Mouse (Mus musculus): ENCODE data around the gene Dnm1. TPM values are rescaled to one million over a fixed set of nuclear protein-coding genes. Genes with fewer than 3 reads are reported as not detected.

The Dnm1 gene
- polyA plus RNA-seq, 1 experiment from 2014 or later: 5.0 TPM

- Histone ChIP-seq H3K27ac (ENCODE audit: low read length) (no peak overlapping the region), H3K4me3 (ENCODE audit: low read depth, low read length) (no peak overlapping the region), H3K9me3 (ENCODE audit: low read length) (no peaks in the 10 kb centered on the region), H3K36me3 (ENCODE audit: insufficient read depth, low read length) (no peaks in the 10 kb centered on the region), H3K4me1 (ENCODE audit: insufficient read depth, low read depth, low read length) (0 out of 2 replicates have a peak, but pooled peaks cover 4% of the 10 kb centered on the region), H3K4me2 (replicated peaks; ENCODE audit: low read depth, low read length) (no peak overlapping the region), H3K27me3 (replicated peaks; ENCODE audit: insufficient read depth, low read length) (no peaks in the 10 kb centered on the region), H3K9ac (replicated peaks; ENCODE audit: low read depth) (no peak overlapping the region)
- ATAC-seq (no peak), DNase-seq (ENCODE audit: low spot score) (no peak)
- 66% methylated on average over 4 of the region's 4 CpGs for WGBS
- TF ChIP-seq EP300 (IDR thresholded peaks at IDR 0.05) (no peak), CTCF (IDR thresholded peaks at IDR 0.05) (peak; percentile 22; the same call in 1 of the 2 replicates)
Observed at GRCm38 (mm10) chr2:32324322-32324721, 28.8 kb downstream of the Dnm1 start.

GRCm38 (mm10) chr2:32322754-32323741 is 30.1 kb downstream of the Dnm1 start:
- Histone ChIP-seq H3K27ac (ENCODE audit: low read length) (no peak overlapping the region), H3K9ac (replicated peaks; ENCODE audit: low read depth) (no peak overlapping the region), H3K9me3 (ENCODE audit: low read length) (no peaks in the 10 kb centered on the region), H3K4me1 (ENCODE audit: insufficient read depth, low read depth, low read length) (peaks cover 6% of the 10 kb centered on the region; the same call in 1 of the 2 replicates), H3K4me3 (ENCODE audit: low read depth, low read length) (no peak overlapping the region), H3K27me3 (replicated peaks; ENCODE audit: insufficient read depth, low read length) (no peaks in the 10 kb centered on the region), H3K4me2 (replicated peaks; ENCODE audit: low read depth, low read length) (no peak overlapping the region), H3K36me3 (ENCODE audit: insufficient read depth, low read length) (no peaks in the 10 kb centered on the region)
- ATAC-seq: no peak
- TF ChIP-seq EP300 (IDR thresholded peaks at IDR 0.05): no peak
- no peak for TF ChIP-seq CTCF (IDR thresholded peaks at IDR 0.05)
- no peak for DNase-seq (ENCODE audit: low spot score)
- 76% methylated on average over 7 of the region's 7 CpGs for WGBS

GRCm38 (mm10) chr2:32321591-32322298 is 31.4 kb downstream of the Dnm1 start:
- Histone ChIP-seq H3K27ac (ENCODE audit: low read length) (no peak overlapping the region), H3K9ac (replicated peaks; ENCODE audit: low read depth) (no peak overlapping the region), H3K9me3 (ENCODE audit: low read length) (no peaks in the 10 kb centered on the region), H3K4me2 (replicated peaks; ENCODE audit: low read depth, low read length) (no peak overlapping the region), H3K4me1 (ENCODE audit: insufficient read depth, low read depth, low read length) (peaks cover 16% of the 10 kb centered on the region; the same call in 1 of the 2 replicates), H3K4me3 (ENCODE audit: low read depth, low read length) (no peak overlapping the region), H3K27me3 (replicated peaks; ENCODE audit: insufficient read depth, low read length) (no peaks in the 10 kb centered on the region), H3K36me3 (ENCODE audit: insufficient read depth, low read length) (no peaks in the 10 kb centered on the region)
- 68% methylated on average over 9 of the region's 9 CpGs for WGBS
- DNase-seq (ENCODE audit: low spot score) (no peak), ATAC-seq (no peak)
- TF ChIP-seq EP300 (IDR thresholded peaks at IDR 0.05): no peak
- no peak for TF ChIP-seq CTCF (IDR thresholded peaks at IDR 0.05)

GRCm38 (mm10) chr2:32320721-32321120 is 32.4 kb downstream of the Dnm1 start:
- Histone ChIP-seq H3K27me3 (replicated peaks; ENCODE audit: insufficient read depth, low read length) (no peaks in the 10 kb centered on the region), H3K36me3 (ENCODE audit: insufficient read depth, low read length) (no peaks in the 10 kb centered on the region), H3K9ac (replicated peaks; ENCODE audit: low read depth) (no peak overlapping the region), H3K9me3 (ENCODE audit: low read length) (no peaks in the 10 kb centered on the region), H3K4me3 (ENCODE audit: low read depth, low read length) (no peak overlapping the region), H3K4me2 (replicated peaks; ENCODE audit: low read depth, low read length) (no peak overlapping the region), H3K27ac (ENCODE audit: low read length) (no peak overlapping the region), H3K4me1 (ENCODE audit: insufficient read depth, low read depth, low read length) (peaks cover 18% of the 10 kb centered on the region; the same call in 1 of the 2 replicates)
- TF ChIP-seq CTCF (IDR thresholded peaks at IDR 0.05): no peak
- TF ChIP-seq EP300 (IDR thresholded peaks at IDR 0.05): no peak
- no peak for DNase-seq (ENCODE audit: low spot score)
- 72% methylated on average over 11 of the region's 11 CpGs for WGBS
- no peak for ATAC-seq

- H3K4me2 ChIP-seq (replicated peaks; ENCODE audit: low read depth, low read length): peak overlapping the region; percentile 27; the same call in 1 of the 2 replicates
- H3K27ac ChIP-seq (ENCODE audit: low read length): peak overlapping the region; percentile 80
- H3K4me3 ChIP-seq (ENCODE audit: low read depth, low read length): no peak overlapping the region
- H3K27me3 ChIP-seq (replicated peaks; ENCODE audit: insufficient read depth, low read length): no peaks in the 10 kb centered on the region
- ATAC-seq: peak; percentile 62
- H3K36me3 ChIP-seq (ENCODE audit: insufficient read depth, low read length): no peaks in the 10 kb centered on the region
- H3K9ac ChIP-seq (replicated peaks; ENCODE audit: low read depth): no peak overlapping the region
- no peaks in the 10 kb centered on the region for H3K9me3 ChIP-seq (ENCODE audit: low read length)
- TF ChIP-seq EP300 (IDR thresholded peaks at IDR 0.05): no peak
- DNase-seq (ENCODE audit: low spot score): peak; percentile 75
- peaks cover 14% of the 10 kb centered on the region; the same call in 1 of the 2 replicates for H3K4me1 ChIP-seq (ENCODE audit: insufficient read depth, low read depth, low read length)
- WGBS: 32% methylated on average over 9 of the region's 9 CpGs
Observed at GRCm38 (mm10) chr2:32319586-32320580, 33.3 kb downstream of the Dnm1 start.

Data from lung, postnatal 0 days (tissue).